In the genomic region with DNA sequence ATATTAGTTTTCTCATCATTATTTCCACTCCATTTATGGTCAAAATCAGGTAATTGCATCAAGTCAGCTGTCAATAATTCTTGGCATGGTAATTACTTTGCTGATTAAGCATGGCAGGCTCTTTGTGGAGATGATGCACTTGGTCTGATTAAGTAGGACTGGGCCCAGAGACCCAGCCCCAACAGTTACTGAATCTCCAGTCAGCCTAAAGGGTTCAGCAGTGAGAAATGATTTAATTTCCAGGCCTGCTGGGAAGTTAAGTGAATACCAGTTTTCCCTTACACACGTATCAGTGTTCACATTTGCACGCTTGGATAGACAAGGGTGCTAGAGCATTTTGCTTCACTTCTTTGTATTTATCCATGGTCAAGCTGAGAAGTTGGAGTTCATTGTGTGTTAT, we compare ENCODE assay signal across 18 mouse cellular contexts.
"Had no signal": no experiment of that assay in that cellular context is flagged by ENCODE, and none has a peak within 500 bp of the region (broad histone marks: within the 10 kb centered on the region; RNA-seq: fewer than 3 reads in every experiment).

No protein-coding gene starts in this region.

- ATAC-seq: midbrain, embryonic 16.5 days had no signal

- H3K4me3 ChIP-seq: midbrain, embryonic 10.5 days; midbrain, embryonic 12.5 days; myocyte; neural tube, embryonic 13.5 days; neural tube, embryonic 15.5 days had no signal

- H3K27me3 ChIP-seq: midbrain, embryonic 12.5 days; neural tube, embryonic 13.5 days; neural tube, embryonic 15.5 days had no signal

- H3K9ac ChIP-seq: lung, embryonic 14.5 days; midbrain, embryonic 12.5 days; neural tube, embryonic 13.5 days; neural tube, embryonic 15.5 days had no signal

- H3K9me3 ChIP-seq: midbrain, embryonic 10.5 days; midbrain, embryonic 12.5 days; neural tube, embryonic 13.5 days; neural tube, embryonic 15.5 days had no signal

- H3K4me2 ChIP-seq: lung, embryonic 14.5 days; midbrain, embryonic 12.5 days; neural tube, embryonic 13.5 days; neural tube, embryonic 15.5 days had no signal

- H3K36me3 ChIP-seq: midbrain, embryonic 10.5 days; midbrain, embryonic 12.5 days; neural tube, embryonic 13.5 days; neural tube, embryonic 15.5 days had no signal

- DNase-seq: lung, adult 18-20 months; lung, embryonic 14.5 days; lung, postnatal 10 days; lung, postnatal 4 days; midbrain, embryonic 14.5 days; right cerebral cortex, adult 18-20 months; right cerebral cortex, postnatal 25 days; right cerebral cortex, postnatal 4 days; spleen, adult 18-20 months; thymus, adult 18-20 months; thymus, postnatal 14 days; thymus, postnatal 36 days had no signal

- H3K27ac ChIP-seq: midbrain, embryonic 10.5 days; midbrain, embryonic 12.5 days; neural tube, embryonic 13.5 days; neural tube, embryonic 15.5 days had no signal
